Mouse (Mus musculus): ENCODE results near the gene Krt10. TPM values are rescaled to one million over a fixed set of nuclear protein-coding genes. Genes with fewer than 3 reads are reported as not detected.

Gene Krt10
- polyA plus RNA-seq, 1 experiment from 2014 or later, result 2.9 TPM

GRCm38 (mm10) chr11:99413247-99413646 is 24.1 kb upstream of the Krt10 start:
- WGBS (ENCODE audit: insufficient replicate concordance), result 16% methylated on average over 6 of the region's 6 CpGs

GRCm38 (mm10) chr11:99406186-99406585 is 17.0 kb upstream of the Krt10 start:
- Histone ChIP-seq H3K27me3 (ENCODE audit: control insufficient read depth, insufficient read depth, low read depth, low read length) (no peaks in the 10 kb centered on the region), H3K9me3 (replicated peaks; ENCODE audit: control insufficient read depth, low read length) (no peaks in the 10 kb centered on the region), H3K36me3 (ENCODE audit: control insufficient read depth, insufficient read depth) (no peaks in the 10 kb centered on the region), H3K4me1 (ENCODE audit: control insufficient read depth, low read depth, low read length) (no peaks in the 10 kb centered on the region), H3K4me2 (ENCODE audit: low read depth, low read length) (no peak overlapping the region), H3K4me3 (ENCODE audit: low read depth, low read length) (no peak overlapping the region), H3K9ac (ENCODE audit: low read depth, low read length) (no peak overlapping the region), H3K27ac (ENCODE audit: low read length) (no peak overlapping the region)
- no peak for ATAC-seq (ENCODE audit: low read depth)
- 58% methylated on average over 10 of the region's 10 CpGs for WGBS (ENCODE audit: insufficient replicate concordance)

More at GRCm38 (mm10) chr11:99413247-99413646, 24.1 kb upstream of the Krt10 start:
- Histone ChIP-seq H3K4me1 (ENCODE audit: control insufficient read depth, low read depth, low read length) (no peaks in the 10 kb centered on the region), H3K4me3 (ENCODE audit: low read depth, low read length) (no peak overlapping the region), H3K36me3 (ENCODE audit: control insufficient read depth, insufficient read depth) (no peaks in the 10 kb centered on the region), H3K4me2 (ENCODE audit: low read depth, low read length) (no peak overlapping the region), H3K9me3 (replicated peaks; ENCODE audit: control insufficient read depth, low read length) (no peaks in the 10 kb centered on the region), H3K27me3 (ENCODE audit: control insufficient read depth, insufficient read depth, low read depth, low read length) (no peaks in the 10 kb centered on the region), H3K27ac (ENCODE audit: low read length) (no peak overlapping the region), H3K9ac (ENCODE audit: low read depth, low read length) (no peak overlapping the region)
- ATAC-seq (ENCODE audit: low read depth), result no peak

GRCm38 (mm10) chr11:99399956-99400549 is 10.9 kb upstream of the Krt10 start:
- H3K9me3 ChIP-seq (replicated peaks; ENCODE audit: control insufficient read depth, low read length), result no peaks in the 10 kb centered on the region
- H3K4me1 ChIP-seq (ENCODE audit: control insufficient read depth, low read depth, low read length), result no peaks in the 10 kb centered on the region
- no peak overlapping the region for H3K27ac ChIP-seq (ENCODE audit: low read length)
- no peaks in the 10 kb centered on the region for H3K27me3 ChIP-seq (ENCODE audit: control insufficient read depth, insufficient read depth, low read depth, low read length)
- no peak overlapping the region for H3K4me2 ChIP-seq (ENCODE audit: low read depth, low read length)
- no peak overlapping the region for H3K4me3 ChIP-seq (ENCODE audit: low read depth, low read length)
- 63% methylated on average over 13 of the region's 13 CpGs for WGBS (ENCODE audit: insufficient replicate concordance)
- H3K9ac ChIP-seq (ENCODE audit: low read depth, low read length), result no peak overlapping the region
- no peak for ATAC-seq (ENCODE audit: low read depth)
- H3K36me3 ChIP-seq (ENCODE audit: control insufficient read depth, insufficient read depth), result no peaks in the 10 kb centered on the region

- ATAC-seq (ENCODE audit: low read depth), result no peak
- H3K4me2 ChIP-seq (ENCODE audit: low read depth, low read length), result no peak overlapping the region
- H3K4me1 ChIP-seq (ENCODE audit: control insufficient read depth, low read depth, low read length), result no peaks in the 10 kb centered on the region
- no peaks in the 10 kb centered on the region for H3K27me3 ChIP-seq (ENCODE audit: control insufficient read depth, insufficient read depth, low read depth, low read length)
- no peaks in the 10 kb centered on the region for H3K9me3 ChIP-seq (replicated peaks; ENCODE audit: control insufficient read depth, low read length)
- no peak overlapping the region for H3K9ac ChIP-seq (ENCODE audit: low read depth, low read length)
- no peak overlapping the region for H3K4me3 ChIP-seq (ENCODE audit: low read depth, low read length)
- WGBS (ENCODE audit: insufficient replicate concordance), result 52% methylated on average over 8 of the region's 8 CpGs
- no peak overlapping the region for H3K27ac ChIP-seq (ENCODE audit: low read length)
- no peaks in the 10 kb centered on the region for H3K36me3 ChIP-seq (ENCODE audit: control insufficient read depth, insufficient read depth)
Observed at GRCm38 (mm10) chr11:99398832-99399231, 9.7 kb upstream of the Krt10 start.

GRCm38 (mm10) chr11:99398084-99398483 is 8.9 kb upstream of the Krt10 start:
- no peak for ATAC-seq (ENCODE audit: low read depth)
- H3K27ac ChIP-seq (ENCODE audit: low read length), result no peak overlapping the region
- H3K9me3 ChIP-seq (replicated peaks; ENCODE audit: control insufficient read depth, low read length), result no peaks in the 10 kb centered on the region
- no peaks in the 10 kb centered on the region for H3K27me3 ChIP-seq (ENCODE audit: control insufficient read depth, insufficient read depth, low read depth, low read length)
- 31% methylated on average over 3 of the region's 3 CpGs for WGBS (ENCODE audit: insufficient replicate concordance)
- H3K36me3 ChIP-seq (ENCODE audit: control insufficient read depth, insufficient read depth), result no peaks in the 10 kb centered on the region
- no peak overlapping the region for H3K4me3 ChIP-seq (ENCODE audit: low read depth, low read length)
- no peak overlapping the region for H3K4me2 ChIP-seq (ENCODE audit: low read depth, low read length)
- no peaks in the 10 kb centered on the region for H3K4me1 ChIP-seq (ENCODE audit: control insufficient read depth, low read depth, low read length)
- H3K9ac ChIP-seq (ENCODE audit: low read depth, low read length), result no peak overlapping the region

GRCm38 (mm10) chr11:99396661-99397060 is 7.5 kb upstream of the Krt10 start:
- Histone ChIP-seq H3K9me3 (replicated peaks; ENCODE audit: control insufficient read depth, low read length) (no peaks in the 10 kb centered on the region), H3K36me3 (ENCODE audit: control insufficient read depth, insufficient read depth) (no peaks in the 10 kb centered on the region), H3K27me3 (ENCODE audit: control insufficient read depth, insufficient read depth, low read depth, low read length) (no peaks in the 10 kb centered on the region), H3K9ac (ENCODE audit: low read depth, low read length) (no peak overlapping the region), H3K4me2 (ENCODE audit: low read depth, low read length) (no peak overlapping the region), H3K27ac (ENCODE audit: low read length) (no peak overlapping the region), H3K4me1 (ENCODE audit: control insufficient read depth, low read depth, low read length) (no peaks in the 10 kb centered on the region), H3K4me3 (ENCODE audit: low read depth, low read length) (no peak overlapping the region)
- WGBS (ENCODE audit: insufficient replicate concordance), result 69% methylated on average over 2 of the region's 2 CpGs
- no peak for ATAC-seq (ENCODE audit: low read depth)

GRCm38 (mm10) chr11:99396034-99396433 is 6.9 kb upstream of the Krt10 start:
- no peak overlapping the region for H3K9ac ChIP-seq (ENCODE audit: low read depth, low read length)
- H3K9me3 ChIP-seq (replicated peaks; ENCODE audit: control insufficient read depth, low read length), result no peaks in the 10 kb centered on the region
- ATAC-seq (ENCODE audit: low read depth), result no peak
- no peak overlapping the region for H3K4me2 ChIP-seq (ENCODE audit: low read depth, low read length)
- H3K4me1 ChIP-seq (ENCODE audit: control insufficient read depth, low read depth, low read length), result no peaks in the 10 kb centered on the region
- no peak overlapping the region for H3K27ac ChIP-seq (ENCODE audit: low read length)
- no peak overlapping the region for H3K4me3 ChIP-seq (ENCODE audit: low read depth, low read length)
- no peaks in the 10 kb centered on the region for H3K27me3 ChIP-seq (ENCODE audit: control insufficient read depth, insufficient read depth, low read depth, low read length)
- 41% methylated on average over 3 of the region's 3 CpGs for WGBS (ENCODE audit: insufficient replicate concordance)
- H3K36me3 ChIP-seq (ENCODE audit: control insufficient read depth, insufficient read depth), result no peaks in the 10 kb centered on the region

- H3K9me3 ChIP-seq (replicated peaks; ENCODE audit: control insufficient read depth, low read length), result no peaks in the 10 kb centered on the region
- no peaks in the 10 kb centered on the region for H3K4me1 ChIP-seq (ENCODE audit: control insufficient read depth, low read depth, low read length)
- H3K4me2 ChIP-seq (ENCODE audit: low read depth, low read length), result no peak overlapping the region
- ATAC-seq (ENCODE audit: low read depth), result no peak
- no peak overlapping the region for H3K27ac ChIP-seq (ENCODE audit: low read length)
- H3K36me3 ChIP-seq (ENCODE audit: control insufficient read depth, insufficient read depth), result no peaks in the 10 kb centered on the region
- 67% methylated on average over 10 of the region's 10 CpGs for WGBS (ENCODE audit: insufficient replicate concordance)
- H3K9ac ChIP-seq (ENCODE audit: low read depth, low read length), result no peak overlapping the region
- no peaks in the 10 kb centered on the region for H3K27me3 ChIP-seq (ENCODE audit: control insufficient read depth, insufficient read depth, low read depth, low read length)
- no peak overlapping the region for H3K4me3 ChIP-seq (ENCODE audit: low read depth, low read length)
Observed at GRCm38 (mm10) chr11:99392492-99392891, 3.3 kb upstream of the Krt10 start.

GRCm38 (mm10) chr11:99391375-99391774 is 2.2 kb upstream of the Krt10 start:
- no peak overlapping the region for H3K4me2 ChIP-seq (ENCODE audit: low read depth, low read length)
- H3K4me3 ChIP-seq (ENCODE audit: low read depth, low read length), result no peak overlapping the region
- no peaks in the 10 kb centered on the region for H3K9me3 ChIP-seq (replicated peaks; ENCODE audit: control insufficient read depth, low read length)
- H3K9ac ChIP-seq (ENCODE audit: low read depth, low read length), result no peak overlapping the region
- no peaks in the 10 kb centered on the region for H3K27me3 ChIP-seq (ENCODE audit: control insufficient read depth, insufficient read depth, low read depth, low read length)
- ATAC-seq (ENCODE audit: low read depth), result no peak
- H3K4me1 ChIP-seq (ENCODE audit: control insufficient read depth, low read depth, low read length), result no peaks in the 10 kb centered on the region
- 52% methylated on average over 6 of the region's 6 CpGs for WGBS (ENCODE audit: insufficient replicate concordance)
- no peak overlapping the region for H3K27ac ChIP-seq (ENCODE audit: low read length)
- H3K36me3 ChIP-seq (ENCODE audit: control insufficient read depth, insufficient read depth), result no peaks in the 10 kb centered on the region
